ENCODE assay signal across 15 mouse cellular contexts in genomic region chr17:11107916-11108315, GRCm38 (mm10).
A peak's percentile ranks its signal among the peaks of the same experiment; 100 is the strongest.
DNase-seq lines count a peak whose midpoint lies in the region; ATAC-seq lines count a peak whose summit lies in the region.
"Had no signal": no experiment of that assay in that cellular context is flagged by ENCODE, and none has a peak within 500 bp of the region (broad histone marks: within the 10 kb centered on the region; RNA-seq: fewer than 3 reads in every experiment).

No protein-coding gene starts in this region.

- peak; percentile 96 for ATAC-seq in forebrain, embryonic 16.5 days
- ATAC-seq in kidney, embryonic 14.5 days (ENCODE audit: low FRiP score, low TSS enrichment), result no peak

- H3K9me3 ChIP-seq in forebrain, embryonic 16.5 days (ENCODE audit: control insufficient read depth, low read length), result no peaks in the 10 kb centered on the region
- H3K9me3 ChIP-seq in kidney, embryonic 14.5 days (ENCODE audit: control insufficient read depth, low read length), result no peaks in the 10 kb centered on the region
- H3K9me3 ChIP-seq: hindbrain, embryonic 13.5 days; neural tube, embryonic 12.5 days had no signal

- no peak overlapping the region for H3K9ac ChIP-seq in forebrain, embryonic 16.5 days (replicated peaks; ENCODE audit: low read depth, low read length)
- H3K9ac ChIP-seq in kidney, embryonic 14.5 days (ENCODE audit: low read depth, low read length), result no peak overlapping the region
- H3K9ac ChIP-seq: hindbrain, embryonic 13.5 days; lung, embryonic 14.5 days; neural tube, embryonic 12.5 days had no signal

- H3K4me3 ChIP-seq in forebrain, embryonic 16.5 days (replicated peaks; ENCODE audit: low read length), result no peak overlapping the region
- H3K4me3 ChIP-seq in kidney, embryonic 14.5 days (ENCODE audit: low read length), result no peak overlapping the region
- H3K4me3 ChIP-seq: erythroblast, embryonic 14.5 days; heart, adult 2 months; hindbrain, embryonic 13.5 days; neural tube, embryonic 12.5 days had no signal

- H3K4me2 ChIP-seq in forebrain, embryonic 16.5 days (ENCODE audit: low read length), result no peak overlapping the region
- H3K4me2 ChIP-seq in kidney, embryonic 14.5 days (replicated peaks; ENCODE audit: low read depth, low read length), result no peak overlapping the region
- H3K4me2 ChIP-seq: hindbrain, embryonic 13.5 days; lung, embryonic 14.5 days; neural tube, embryonic 12.5 days had no signal

- intact Hi-C loops in left cerebral cortex, postnatal 4 days (cut with DNase I), result no loop called here

- no peaks in the 10 kb centered on the region for H3K27me3 ChIP-seq in forebrain, embryonic 16.5 days (replicated peaks; ENCODE audit: control insufficient read depth, insufficient read depth, low read length)
- no peaks in the 10 kb centered on the region for H3K27me3 ChIP-seq in kidney, embryonic 14.5 days (ENCODE audit: control insufficient read depth, insufficient read depth, low read length)
- H3K27me3 ChIP-seq: hindbrain, embryonic 13.5 days; neural tube, embryonic 12.5 days had no signal

- 41% methylated on average over 2 of the region's 2 CpGs for WGBS in forebrain, embryonic 16.5 days
- 23% methylated on average over 2 of the region's 2 CpGs for WGBS in kidney, embryonic 14.5 days

- DNase-seq in left cerebral cortex, adult 11 months (ENCODE audit: low spot score), result peak; percentile 21
- no peak for DNase-seq in left cerebral cortex, postnatal 4 days
- peak; percentile 22 to 37 for DNase-seq in layer of hippocampus, postnatal 10 days (ENCODE audit: low spot score in 2 of 2)
- peak; percentile 35 to 36 for DNase-seq in right cerebral cortex, postnatal 36 days (ENCODE audit: low spot score in 2 of 2)
- DNase-seq in testis, postnatal 14 days (ENCODE audit: low spot score), result no peak
- DNase-seq: cerebellum, postnatal 10 days; heart, adult 2 months; kidney, adult 2 months; lung, embryonic 14.5 days; thymus, adult 2 months had no signal

- 0 out of 2 replicates have a peak, but pooled peaks cover 2% of the 10 kb centered on the region for H3K4me1 ChIP-seq in forebrain, embryonic 16.5 days (replicated peaks; ENCODE audit: control insufficient read depth, insufficient read depth, low read length)
- no peaks in the 10 kb centered on the region for H3K4me1 ChIP-seq in kidney, embryonic 14.5 days (ENCODE audit: control insufficient read depth, insufficient read depth, low read length)
- H3K4me1 ChIP-seq: hindbrain, embryonic 13.5 days; neural tube, embryonic 12.5 days had no signal

- H3K36me3 ChIP-seq in forebrain, embryonic 16.5 days (ENCODE audit: control insufficient read depth, insufficient read depth), result no peaks in the 10 kb centered on the region
- no peaks in the 10 kb centered on the region for H3K36me3 ChIP-seq in kidney, embryonic 14.5 days (ENCODE audit: control insufficient read depth, insufficient read depth, low read length)
- H3K36me3 ChIP-seq: hindbrain, embryonic 13.5 days; neural tube, embryonic 12.5 days had no signal

- no peak overlapping the region for H3K27ac ChIP-seq in forebrain, embryonic 16.5 days (ENCODE audit: low read length)
- H3K27ac ChIP-seq in kidney, embryonic 14.5 days (ENCODE audit: low read depth, low read length), result no peak overlapping the region
- H3K27ac ChIP-seq: heart, adult 2 months; hindbrain, embryonic 13.5 days; neural tube, embryonic 12.5 days had no signal

Comparison
In these comparisons a context has a peak if more than half of its experiments do, and no peak if none do; other contexts are left out.
1. DNase-seq: peak in left cerebral cortex, adult 11 months (single experiment), layer of hippocampus, postnatal 10 days (2 of 2) and right cerebral cortex, postnatal 36 days (2 of 2); none in left cerebral cortex, postnatal 4 days (single experiment) and testis, postnatal 14 days (single experiment).